Mouse (Mus musculus) C2C12 (cell line): Measurements from ENCODE around the gene Plekhg1.

ENCODE experiments used
- CEBPB ChIP-seq: IDR thresholded peaks from one replicate; pipeline ENCODE4 v1.6.1; 2011; ENCODE audit warnings: low read depth, mild to moderate bottlenecking, control low read depth, moderate library complexity
- CTCF ChIP-seq: IDR thresholded peaks from one replicate; pipeline ENCODE4 v1.5.1; 2011; ENCODE audit not compliant: control insufficient read depth, insufficient read depth, insufficient read length
- FOSL1 ChIP-seq: IDR thresholded peaks from one replicate; pipeline ENCODE4 v1.8.0; 2011; ENCODE audit warnings: mild to moderate bottlenecking, low read length; ENCODE audit not compliant: poor library complexity, insufficient read depth, severe bottlenecking
- MAX ChIP-seq: IDR thresholded peaks from one replicate; pipeline ENCODE4 v1.6.1; 2011; ENCODE audit warnings: mild to moderate bottlenecking, control low read depth
- MYOD1 ChIP-seq: IDR thresholded peaks from one replicate; pipeline ENCODE4 v1.6.1; 2011; ENCODE audit warnings: low read depth; ENCODE audit not compliant: control insufficient read depth, insufficient read length
- MYOG ChIP-seq: IDR thresholded peaks from one replicate; pipeline ENCODE4 v1.6.1; 2011; ENCODE audit not compliant: control insufficient read depth, insufficient read length; ENCODE audit errors: extremely low read depth

DNA sequence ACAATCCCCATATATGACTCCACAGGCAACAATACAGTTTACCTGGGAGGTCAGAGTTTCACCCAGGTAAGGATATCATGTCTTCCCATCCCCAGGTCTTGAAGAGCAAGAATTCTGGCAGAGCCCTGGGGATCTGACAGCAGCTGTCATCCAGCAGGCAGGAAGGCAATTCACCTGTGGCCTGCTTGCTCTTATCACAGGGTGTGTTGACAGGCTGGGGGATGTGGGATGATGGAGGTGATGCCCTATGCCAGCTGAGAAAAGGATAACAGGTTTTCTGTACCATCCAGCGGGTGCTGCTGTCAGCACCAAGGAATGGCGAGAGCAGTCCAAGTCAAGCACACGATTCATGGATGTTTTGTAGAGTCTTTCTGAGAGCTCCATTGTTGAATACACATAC lies 30.1 kb upstream of the Plekhg1 start:
- TF ChIP-seq CTCF (no peak), MAX (no peak), FOSL1 (no peak), MYOD1 (no peak), CEBPB (no peak), MYOG (no peak)
